Mouse (Mus musculus): ENCODE measurements at regions not wholly inside any gene's neighbourhood (a gene's known extent, or its start where the extent isn't known, plus 50 kb on each side); places are given as distances from the start of the nearest gene placed in this dataset.

DNA sequence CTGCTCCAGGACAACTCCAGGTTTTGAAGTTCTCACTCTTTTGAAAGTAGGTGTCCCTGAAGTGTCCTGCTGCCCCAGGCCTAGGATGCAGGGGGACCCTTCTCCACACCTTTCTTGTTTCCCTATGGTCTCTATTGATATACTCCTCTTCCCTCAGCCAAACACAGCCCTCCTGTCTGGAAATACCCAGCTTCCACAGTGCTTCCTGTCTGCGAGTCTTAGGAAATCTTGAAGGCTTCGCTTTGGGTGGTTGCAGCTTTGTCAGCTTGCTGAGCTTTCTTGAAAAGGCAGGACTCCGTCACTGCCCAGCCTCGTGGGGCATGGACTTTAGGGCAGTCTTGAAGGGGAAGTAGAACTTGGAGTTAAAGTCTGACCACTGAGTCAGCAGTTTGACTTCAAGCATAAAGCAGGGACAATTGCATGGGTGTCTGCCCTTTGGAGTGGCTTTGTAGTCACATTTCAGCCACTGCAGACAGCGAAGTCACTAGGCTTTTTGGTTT lies 51.1 kb upstream of the Lrrc52 start:
- DNase-seq, result no peak

GRCm38 (mm10) chr1:167523881-167524280 lies 57.3 kb upstream of the Lrrc52 start:
- no peak for DNase-seq

DNA sequence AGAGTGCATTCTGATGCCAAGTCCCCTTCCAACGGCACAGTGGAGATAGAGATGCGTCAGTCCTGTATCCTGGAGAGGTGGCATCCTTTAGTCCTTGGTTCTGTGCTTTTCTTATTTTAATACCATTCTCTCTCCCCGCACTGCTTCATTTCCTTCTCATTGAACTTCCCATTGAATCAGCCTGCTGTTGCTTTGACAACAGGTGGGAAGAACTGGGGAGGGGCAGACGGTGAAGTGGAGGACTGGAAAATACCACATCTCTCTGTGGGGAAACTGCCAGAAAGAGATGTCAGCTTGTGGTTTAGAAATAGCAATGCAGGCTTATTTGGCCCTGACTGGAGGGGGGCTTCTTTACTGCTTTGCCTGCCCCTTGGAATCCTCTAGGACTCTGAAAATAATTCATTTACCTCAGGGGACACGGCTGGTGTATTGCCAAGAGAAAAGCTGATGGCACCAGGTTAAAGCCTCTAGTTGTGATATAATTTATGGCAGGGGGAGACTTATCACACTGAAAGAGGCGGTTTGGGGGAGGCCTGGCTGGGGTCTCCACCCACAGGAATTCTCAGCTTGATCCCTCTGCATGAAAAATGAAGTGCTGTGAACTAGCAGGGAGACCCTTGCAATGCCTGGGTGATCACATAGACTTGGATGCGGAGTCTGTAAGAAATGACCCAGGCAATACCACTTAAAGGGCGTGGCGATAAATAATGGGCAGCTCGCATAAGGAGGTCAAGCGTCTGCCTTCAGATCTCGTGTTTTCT lies 65.4 kb upstream of the Rxrg start:
- DNase-seq, result peak in 1 of 2 experiments; percentile 19

GRCm38 (mm10) chr1:167546000-167546399 lies 52.2 kb upstream of the Rxrg start:
- DNase-seq, result no peak

GRCm38 (mm10) chr1:167547248-167547647 lies 50.9 kb upstream of the Rxrg start:
- no peak for DNase-seq

Data from layer of hippocampus, postnatal 36 days (tissue).